ENCODE assay signal across 11 mouse cellular contexts in the genomic region with DNA sequence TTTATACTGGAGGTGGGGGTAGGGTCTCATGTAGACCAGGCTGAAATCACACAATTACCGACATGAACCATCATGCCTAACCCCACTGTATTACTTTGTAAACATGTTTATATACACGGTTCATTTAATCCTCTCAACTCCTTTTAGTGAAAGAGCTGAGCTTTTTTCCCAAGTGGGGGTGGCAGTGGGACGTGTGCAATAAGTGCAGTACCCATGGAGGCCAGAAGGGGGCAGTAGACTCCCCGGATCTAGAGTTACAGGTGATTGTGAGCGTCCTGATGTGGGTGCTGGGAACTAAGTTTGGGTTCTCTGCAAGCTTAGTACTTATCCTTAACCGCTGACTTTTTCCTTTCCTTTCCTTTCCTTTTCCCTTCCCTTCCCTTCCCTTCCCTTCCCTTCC. TPM values are rescaled to one million over a fixed set of nuclear protein-coding genes. Genes with fewer than 3 reads are reported as not detected.
DNase-seq lines count a peak whose midpoint lies in the region; ATAC-seq and TF ChIP-seq lines count a peak whose summit lies in the region.
"Had no signal": no experiment of that assay in that cellular context is flagged by ENCODE, and none has a peak within 500 bp of the region (broad histone marks: within the 10 kb centered on the region; RNA-seq: fewer than 3 reads in every experiment).

No protein-coding gene starts in this region.

- no peaks in the 10 kb centered on the region for H3K27me3 ChIP-seq in hindbrain, postnatal 0 days (ENCODE audit: insufficient read depth, low read length)
- no peaks in the 10 kb centered on the region for H3K27me3 ChIP-seq in hindbrain, embryonic 16.5 days (replicated peaks; ENCODE audit: control insufficient read depth, insufficient read depth, low read length)
- peaks cover 10% of the 10 kb centered on the region for H3K27me3 ChIP-seq in G1E (ENCODE audit: insufficient read depth, low read length)
- no peaks in the 10 kb centered on the region for H3K27me3 ChIP-seq in liver, embryonic 14.5 days (ENCODE audit: control insufficient read depth, insufficient read depth, low read length)
- peaks cover 6% of the 10 kb centered on the region; the same call in 1 of the 2 replicates for H3K27me3 ChIP-seq in hindbrain, embryonic 12.5 days
- H3K27me3 ChIP-seq: midbrain, embryonic 13.5 days had no signal

- 59% methylated on average over 6 of the region's 6 CpGs for WGBS in hindbrain, postnatal 0 days
- WGBS in hindbrain, embryonic 16.5 days, result 58% methylated on average over 6 of the region's 6 CpGs
- WGBS in liver, embryonic 14.5 days (ENCODE audit: insufficient replicate concordance), result 36% methylated on average over 6 of the region's 6 CpGs
- WGBS in hindbrain, embryonic 12.5 days, result 58% methylated on average over 6 of the region's 6 CpGs

- intact Hi-C loops in heart, postnatal 36 days (cut with DNase I), result no loop called here

- no peaks in the 10 kb centered on the region; the same call in 1 of the 2 replicates for H3K4me1 ChIP-seq in hindbrain, postnatal 0 days (ENCODE audit: insufficient read depth, low read length)
- no peaks in the 10 kb centered on the region for H3K4me1 ChIP-seq in hindbrain, embryonic 16.5 days (ENCODE audit: control insufficient read depth, insufficient read depth, low read depth, low read length)
- no peaks in the 10 kb centered on the region for H3K4me1 ChIP-seq in G1E (ENCODE audit: insufficient read depth, low read depth, low read length)
- H3K4me1 ChIP-seq in liver, embryonic 14.5 days (replicated peaks; ENCODE audit: control insufficient read depth in 2 of 2, insufficient read depth in 2 of 2, low read length in 1 of 2), result no peaks in the 10 kb centered on the region
- peaks cover 4% of the 10 kb centered on the region; the same call in 1 of the 2 replicates for H3K4me1 ChIP-seq in hindbrain, embryonic 12.5 days
- H3K4me1 ChIP-seq: midbrain, embryonic 13.5 days had no signal

- no peak overlapping the region for H3K4me2 ChIP-seq in hindbrain, postnatal 0 days (ENCODE audit: low read depth, low read length)
- no peak overlapping the region for H3K4me2 ChIP-seq in hindbrain, embryonic 16.5 days (ENCODE audit: low read length)
- no peak overlapping the region for H3K4me2 ChIP-seq in liver, embryonic 14.5 days (ENCODE audit: low read depth)
- no peak overlapping the region for H3K4me2 ChIP-seq in hindbrain, embryonic 12.5 days (replicated peaks)
- H3K4me2 ChIP-seq: midbrain, embryonic 13.5 days had no signal

- H3K36me3 ChIP-seq in hindbrain, postnatal 0 days (ENCODE audit: insufficient read depth, low read length), result no peaks in the 10 kb centered on the region
- H3K36me3 ChIP-seq in hindbrain, embryonic 16.5 days (ENCODE audit: control insufficient read depth, insufficient read depth, low read length), result no peaks in the 10 kb centered on the region
- H3K36me3 ChIP-seq in G1E (replicated peaks), result no peaks in the 10 kb centered on the region
- no peaks in the 10 kb centered on the region for H3K36me3 ChIP-seq in liver, embryonic 14.5 days (replicated peaks; ENCODE audit: control insufficient read depth, insufficient read depth, low read depth)
- no peaks in the 10 kb centered on the region for H3K36me3 ChIP-seq in hindbrain, embryonic 12.5 days
- H3K36me3 ChIP-seq: midbrain, embryonic 13.5 days had no signal

- H3K4me3 ChIP-seq in hindbrain, postnatal 0 days (ENCODE audit: low read length), result no peak overlapping the region
- no peak overlapping the region for H3K4me3 ChIP-seq in hindbrain, embryonic 16.5 days (ENCODE audit: low read length)
- H3K4me3 ChIP-seq in G1E (ENCODE audit: low read depth, low read length), result no peak overlapping the region
- H3K4me3 ChIP-seq in liver, embryonic 14.5 days (ENCODE audit: insufficient read depth in 1 of 2, low read depth in 2 of 2, low read length in 2 of 2), result no peak overlapping the region
- H3K4me3 ChIP-seq in hindbrain, embryonic 12.5 days, result no peak overlapping the region
- H3K4me3 ChIP-seq: midbrain, embryonic 13.5 days had no signal

- TF ChIP-seq EP300 in liver, embryonic 14.5 days (IDR thresholded peaks at IDR 0.05; ENCODE audit: low read depth), result no peak

- no peak for ATAC-seq in hindbrain, postnatal 0 days
- ATAC-seq in hindbrain, embryonic 16.5 days, result no peak
- ATAC-seq in G1E (ENCODE audit: extremely low read depth, insufficient number of reproducible peaks, low FRiP score, poor library complexity, severe bottlenecking), result no peak
- no peak for ATAC-seq in liver, embryonic 14.5 days (ENCODE audit: insufficient read depth)
- ATAC-seq in hindbrain, embryonic 12.5 days (ENCODE audit: low FRiP score), result no peak
- ATAC-seq: midbrain, embryonic 13.5 days had no signal

- no peaks in the 10 kb centered on the region for H3K9me3 ChIP-seq in hindbrain, postnatal 0 days (ENCODE audit: low read length)
- no peaks in the 10 kb centered on the region for H3K9me3 ChIP-seq in hindbrain, embryonic 16.5 days (ENCODE audit: control insufficient read depth, low read length)
- H3K9me3 ChIP-seq in G1E (replicated peaks), result no peaks in the 10 kb centered on the region
- no peaks in the 10 kb centered on the region for H3K9me3 ChIP-seq in liver, embryonic 14.5 days (ENCODE audit: control insufficient read depth, low read length)
- H3K9me3 ChIP-seq in hindbrain, embryonic 12.5 days (replicated peaks), result no peaks in the 10 kb centered on the region
- H3K9me3 ChIP-seq: midbrain, embryonic 13.5 days had no signal

- H3K27ac ChIP-seq in hindbrain, postnatal 0 days, result no peak overlapping the region
- H3K27ac ChIP-seq in hindbrain, embryonic 16.5 days (ENCODE audit: low read depth, low read length), result no peak overlapping the region
- H3K27ac ChIP-seq in liver, embryonic 14.5 days, result no peak overlapping the region
- no peak overlapping the region for H3K27ac ChIP-seq in hindbrain, embryonic 12.5 days
- H3K27ac ChIP-seq: midbrain, embryonic 13.5 days had no signal

- H3K9ac ChIP-seq in hindbrain, postnatal 0 days (replicated peaks; ENCODE audit: low read length), result no peak overlapping the region
- H3K9ac ChIP-seq in hindbrain, embryonic 16.5 days (ENCODE audit: low read depth, low read length), result no peak overlapping the region
- no peak overlapping the region for H3K9ac ChIP-seq in liver, embryonic 14.5 days (replicated peaks)
- no peak overlapping the region for H3K9ac ChIP-seq in hindbrain, embryonic 12.5 days
- H3K9ac ChIP-seq: midbrain, embryonic 13.5 days had no signal

- no peak for DNase-seq in hindbrain, postnatal 0 days (ENCODE audit: low spot score)
- DNase-seq in 3T3-L1 (ENCODE audit: low read depth, low spot score), result peak; percentile 21
- no peak for DNase-seq in G1E (ENCODE audit: low spot score)
- DNase-seq in liver, embryonic 14.5 days (ENCODE audit: low read depth in 3 of 3, low spot score in 3 of 3), result peak in 2 of 3 experiments; percentile 4 to 22
- no peak for DNase-seq in heart, postnatal 36 days
- no peak for DNase-seq in right cerebral cortex, adult 18-20 months
- DNase-seq: heart, postnatal 14 days; kidney, postnatal 14 days had no signal

- peak; percentile 34 for TF ChIP-seq CTCF in hindbrain, postnatal 0 days (IDR thresholded peaks at IDR 0.05; ENCODE audit: low read depth)
- peak; percentile 77 for TF ChIP-seq CTCF in G1E (IDR thresholded peaks at IDR 0.05; ENCODE audit: low read depth, low read length)
- TF ChIP-seq CTCF in liver, embryonic 14.5 days (IDR thresholded peaks at IDR 0.05; ENCODE audit: low read depth), result peak; percentile 85

RNA-seq across cellular contexts. Expression of a gene that starts 37.5 kb away (rescaled TPM):
- total RNA-seq in hindbrain, postnatal 0 days (2014; rRNA removed), result 17.6 and 21.0 TPM in 2 replicates
- 0.78 and 0.88 TPM in 2 replicates for polyA plus RNA-seq in hindbrain, postnatal 0 days (2015; fragmentation: Nextera tagmentation; extraction: Ambion mirVana)
- polyA plus RNA-seq in hindbrain, embryonic 16.5 days (2015; fragmentation: Nextera tagmentation; extraction: Ambion mirVana), result 0.36 and 0.45 TPM in 2 replicates
- total RNA-seq in G1E (2014; fragmentation: Nextera tagmentation) (not detected in 2 replicates), G1E (2017) (0.06 and 0.11 TPM in 2 replicates)
- polyA plus RNA-seq in G1E (2012), result not detected in 2 replicates
- polyA plus RNA-seq in liver, embryonic 14.5 days (2012; rRNA removed), result under 0.01 TPM in 1 of 2 replicates, not detected in the other
- polyA plus RNA-seq in liver, embryonic 14.5 days (2014; fragmentation: Nextera tagmentation; extraction: Ambion mirVana), result not detected in 2 replicates
- polyA plus RNA-seq in hindbrain, embryonic 12.5 days (2016; fragmentation: Nextera tagmentation; extraction: Ambion mirVana), result 0.07 and 0.10 TPM in 2 replicates
- under 1 TPM; 0.03 TPM for total RNA-seq in heart, postnatal 36 days (2021)

RNA-seq across cellular contexts. Expression of a gene that starts 49.1 kb away (rescaled TPM):
- 303 and 356 TPM in 2 replicates for total RNA-seq in hindbrain, postnatal 0 days (2014; rRNA removed)
- 794 and 832 TPM in 2 replicates for polyA plus RNA-seq in hindbrain, postnatal 0 days (2015; fragmentation: Nextera tagmentation; extraction: Ambion mirVana)
- polyA plus RNA-seq in hindbrain, embryonic 16.5 days (2015; fragmentation: Nextera tagmentation; extraction: Ambion mirVana), result 616 and 724 TPM in 2 replicates
- total RNA-seq in G1E (2014; fragmentation: Nextera tagmentation) (not detected in 2 replicates), G1E (2017) (0.12 and 0.82 TPM in 2 replicates)
- polyA plus RNA-seq in G1E (2012), result not detected in 2 replicates
- polyA plus RNA-seq in liver, embryonic 14.5 days (2012; rRNA removed), result 47.5 and 64.9 TPM in 2 replicates
- polyA plus RNA-seq in liver, embryonic 14.5 days (2014; fragmentation: Nextera tagmentation; extraction: Ambion mirVana), result 88.2 and 91.2 TPM in 2 replicates
- polyA plus RNA-seq in hindbrain, embryonic 12.5 days (2016; fragmentation: Nextera tagmentation; extraction: Ambion mirVana), result 743 and 783 TPM in 2 replicates
- total RNA-seq in heart, postnatal 36 days (2021), result 100 to 1,000 TPM; 645 to 801 TPM

Comparison
In these comparisons a context has a peak if more than half of its experiments do, and no peak if none do; other contexts are left out.
1. DNase-seq: peak in 3T3-L1 (single experiment) and liver, embryonic 14.5 days (2 of 3); none in hindbrain, postnatal 0 days (single experiment), G1E (single experiment), heart, postnatal 36 days (0 of 2) and right cerebral cortex, adult 18-20 months (single experiment).
2. CTCF ChIP-seq: peak in every context shown above with its lines; median percentile 85 in liver, embryonic 14.5 days; 77 in G1E; 34 in hindbrain, postnatal 0 days.
3. RNA of a gene that starts 49.1 kb away (polyA plus RNA-seq): 794 to 832 TPM in hindbrain, postnatal 0 days, 743 to 783 TPM in hindbrain, embryonic 12.5 days, 616 to 724 TPM in hindbrain, embryonic 16.5 days and 47.5 to 91.2 TPM in liver, embryonic 14.5 days; not detected in G1E; every median in the first group is over 10 times any median in the second.